Mouse (Mus musculus) cortical plate, adult 2 months (tissue): ENCODE measurements around the gene Terf2.
A peak's percentile ranks its signal among the peaks of the same experiment; 100 is the strongest.

Source experiments
- CTCF ChIP-seq: fragments of 200-500 bp; IDR thresholded peaks from 2 replicates; pipeline ENCODE4 v1.5.1; 2011; ENCODE audit warnings: mild to moderate bottlenecking, control low read depth, low read length; ENCODE audit not compliant: insufficient read depth; ENCODE audit errors: extremely low read depth
- POLR2A ChIP-seq: fragments of 200-500 bp; IDR thresholded peaks from 2 replicates; pipeline ENCODE4 v1.6.1; 2011; ENCODE audit warnings: mild to moderate bottlenecking, low read length, control low read depth; ENCODE audit not compliant: insufficient read depth; ENCODE audit errors: extremely low read depth

GRCm38 (mm10) chr8:107056076-107056972, 40.0 kb downstream of the Terf2 start, which contains the start of the genes Cog8 and Nip7:
- peak; percentile 57; the same call in 1 of the 2 replicates for TF ChIP-seq POLR2A
- no peak for TF ChIP-seq CTCF
